Mouse (Mus musculus) forebrain, embryonic 14.5 days (tissue): ENCODE measurements around the gene Lgals2. TPM values are rescaled to one million over a fixed set of nuclear protein-coding genes. Genes with fewer than 3 reads are reported as not detected.

Experiments
- ATAC-seq: fragments of 200-750 bp; cut with Nextera tagmentation; 2 replicates; pipeline ENCODE4 v1.8.0; 2017; ENCODE audit warnings: mild to moderate bottlenecking, moderate library complexity
- DNase-seq: peaks from one replicate; pipeline ENCODE4 v3.0.0-alpha.2; 2015; ENCODE audit warnings: low spot score
- H3K27ac ChIP-seq: fragments of 300-500 bp; sonication (generic); 2 replicates; pipeline ENCODE4 v1.5.1; 2014; ENCODE audit warnings: low read depth, mild to moderate bottlenecking, control low read depth, low read length, moderate library complexity
- H3K27me3 ChIP-seq: fragments of 300-500 bp; sonication (generic); replicated peaks from 2 replicates; pipeline ENCODE4 v1.6.1; 2014; ENCODE audit warnings: low read length, control low read depth, mixed read lengths; ENCODE audit not compliant: control insufficient read depth, insufficient read depth
- H3K36me3 ChIP-seq: fragments of 300-500 bp; sonication (generic); 2 replicates; pipeline ENCODE4 v1.6.1; 2014; ENCODE audit warnings: low read length, control low read depth; ENCODE audit not compliant: control insufficient read depth, insufficient read depth
- H3K4me1 ChIP-seq: fragments of 300-500 bp; sonication (generic); 2 replicates; pipeline ENCODE4 v1.6.1; 2014; ENCODE audit warnings: antibody characterized with exemption, low read length, control low read depth; ENCODE audit not compliant: control insufficient read depth, insufficient read depth
- H3K4me2 ChIP-seq: fragments of 300-500 bp; sonication (generic); 2 replicates; pipeline ENCODE4 v1.6.1; 2014; ENCODE audit warnings: mild to moderate bottlenecking, control low read depth, low read length
- H3K4me3 ChIP-seq: fragments of 300-500 bp; sonication (generic); 2 replicates; pipeline ENCODE4 v1.5.1; 2014; ENCODE audit warnings: low read depth, low read length, control low read depth
- H3K9ac ChIP-seq: fragments of 300-500 bp; sonication (generic); 2 replicates; pipeline ENCODE4 v1.6.1; 2014; ENCODE audit warnings: mild to moderate bottlenecking, low read length, control low read depth, moderate library complexity
- H3K9me3 ChIP-seq: fragments of 300-500 bp; sonication (generic); replicated peaks from 2 replicates; pipeline ENCODE4 v1.6.1; 2016; ENCODE audit warnings: low read length, control low read depth, mixed read lengths; ENCODE audit not compliant: control insufficient read depth
- WGBS: fragments of 180-500 bp; shearing (Covaris S2); extraction: QIAGEN DNeasy Blood & Tissue Kit; methylation state at CpG from one replicate; pipeline ENCODE4 v1.1.7; 2014; 5-methylcytosine and 5-hydroxymethylcytosine counted together
- polyA plus RNA-seq: library from polyadenylated mRNA; unstranded; fragments of >200 nt; fragmentation: Nextera tagmentation; extraction: Ambion mirVana; gene quantifications from 2 replicates; pipeline ENCODE4 v1.2.1, GENCODE M21; 2014

Lgals2 gene
- polyA plus RNA-seq, 1 experiment from 2014 or later: not detected

GRCm38 (mm10) chr15:78835200-78836085, 19.9 kb downstream of the Lgals2 start:
- Histone ChIP-seq H3K27me3 (no peaks in the 10 kb centered on the region), H3K4me1 (peaks cover 5% of the 10 kb centered on the region; the same call in 1 of the 2 replicates), H3K4me3 (no peak overlapping the region), H3K9me3 (no peaks in the 10 kb centered on the region), H3K4me2 (no peak overlapping the region), H3K9ac (peak overlapping the region; percentile 21; the same call in 1 of the 2 replicates), H3K36me3 (no peaks in the 10 kb centered on the region), H3K27ac (peak overlapping the region; percentile 63; the same call in 1 of the 2 replicates)
- WGBS: 28% methylated on average over 12 of the region's 12 CpGs
- ATAC-seq (no peak), DNase-seq (no peak)

- no peak overlapping the region for H3K4me2 ChIP-seq
- no peak overlapping the region for H3K9ac ChIP-seq
- 64% methylated on average over 9 of the region's 10 CpGs for WGBS
- peaks cover 2% of the 10 kb centered on the region; the same call in 1 of the 2 replicates for H3K4me1 ChIP-seq
- H3K27me3 ChIP-seq: no peaks in the 10 kb centered on the region
- H3K9me3 ChIP-seq: no peaks in the 10 kb centered on the region
- DNase-seq (no peak), ATAC-seq (no peak)
- H3K4me3 ChIP-seq: no peak overlapping the region
- H3K36me3 ChIP-seq: no peaks in the 10 kb centered on the region
- no peak overlapping the region; the same call in 1 of the 2 replicates for H3K27ac ChIP-seq
Measured at GRCm38 (mm10) chr15:78834233-78835005, 20.9 kb downstream of the Lgals2 start.

GRCm38 (mm10) chr15:78833582-78833981, 21.7 kb downstream of the Lgals2 start:
- Histone ChIP-seq H3K4me3 (no peak overlapping the region), H3K9me3 (no peaks in the 10 kb centered on the region), H3K27me3 (0 out of 2 replicates have a peak, but pooled peaks cover 1% of the 10 kb centered on the region), H3K36me3 (no peaks in the 10 kb centered on the region), H3K27ac (peak overlapping the region; percentile 58), H3K4me2 (no peak overlapping the region), H3K4me1 (no peaks in the 10 kb centered on the region; the same call in 1 of the 2 replicates), H3K9ac (no peak overlapping the region)
- 88% methylated on average over 3 of the region's 3 CpGs for WGBS
- no peak for DNase-seq
- no peak for ATAC-seq

GRCm38 (mm10) chr15:78832701-78833123, 22.6 kb downstream of the Lgals2 start:
- 0 out of 2 replicates have a peak, but pooled peaks cover 4% of the 10 kb centered on the region for H3K27me3 ChIP-seq
- WGBS: 9% methylated on average over 14 of the region's 14 CpGs

GRCm38 (mm10) chr15:78831720-78832657, 23.3 kb downstream of the Lgals2 start:
- H3K36me3 ChIP-seq: no peaks in the 10 kb centered on the region
- H3K9me3 ChIP-seq: no peaks in the 10 kb centered on the region
- H3K4me1 ChIP-seq: no peaks in the 10 kb centered on the region; the same call in 1 of the 2 replicates
- 55% methylated on average over 19 of the region's 19 CpGs for WGBS
- ATAC-seq: peak; percentile 11; the same call in 1 of the 2 replicates
- DNase-seq: no peak
- H3K4me3 ChIP-seq: no peak overlapping the region
- H3K9ac ChIP-seq: no peak overlapping the region; the same call in 1 of the 2 replicates
- H3K27me3 ChIP-seq: peaks cover 11% of the 10 kb centered on the region; the same call in 1 of the 2 replicates
- peak overlapping the region; percentile 58; the same call in 1 of the 2 replicates for H3K27ac ChIP-seq
- H3K4me2 ChIP-seq: no peak overlapping the region

More at GRCm38 (mm10) chr15:78832701-78833123, 22.6 kb downstream of the Lgals2 start:
- Histone ChIP-seq H3K4me1 (no peaks in the 10 kb centered on the region; the same call in 1 of the 2 replicates), H3K9ac (peak overlapping the region; percentile 45), H3K9me3 (no peaks in the 10 kb centered on the region), H3K4me3 (no peak overlapping the region), H3K4me2 (no peak overlapping the region), H3K27ac (peak overlapping the region; percentile 58), H3K36me3 (no peaks in the 10 kb centered on the region)
- DNase-seq (peak; percentile 71), ATAC-seq (peak; percentile 75)

- no peak overlapping the region for H3K4me3 ChIP-seq
- no peak overlapping the region for H3K27ac ChIP-seq
- no peak overlapping the region for H3K4me2 ChIP-seq
- no peaks in the 10 kb centered on the region for H3K9me3 ChIP-seq
- DNase-seq (no peak), ATAC-seq (no peak)
- H3K27me3 ChIP-seq: peaks cover 11% of the 10 kb centered on the region; the same call in 1 of the 2 replicates
- no peak overlapping the region for H3K9ac ChIP-seq
- 53% methylated on average over 10 of the region's 10 CpGs for WGBS
- H3K36me3 ChIP-seq: no peaks in the 10 kb centered on the region
- H3K4me1 ChIP-seq: no peaks in the 10 kb centered on the region; the same call in 1 of the 2 replicates
Measured at GRCm38 (mm10) chr15:78830742-78831719, 24.3 kb downstream of the Lgals2 start.

- Histone ChIP-seq H3K36me3 (no peaks in the 10 kb centered on the region), H3K9me3 (no peaks in the 10 kb centered on the region), H3K4me2 (no peak overlapping the region), H3K4me3 (no peak overlapping the region), H3K27me3 (peaks cover 11% of the 10 kb centered on the region; the same call in 1 of the 2 replicates), H3K27ac (no peak overlapping the region), H3K4me1 (no peaks in the 10 kb centered on the region), H3K9ac (no peak overlapping the region)
- ATAC-seq (no peak), DNase-seq (no peak)
- WGBS: 94% methylated on average over 1 of the region's 1 CpGs
Measured at GRCm38 (mm10) chr15:78829636-78830035, 25.7 kb downstream of the Lgals2 start.
